Mouse (Mus musculus) sigmoid colon, adult 10 weeks (tissue): ENCODE measurements around the gene Olfr824. TPM values are rescaled to one million over a fixed set of nuclear protein-coding genes. Genes with fewer than 3 reads are reported as not detected.

Experiments
- polyA plus RNA-seq: library from polyadenylated mRNA; stranded (reverse); fragments of 350-450 nt; fragmentation: Illumina TruSeq; extraction: RNeasy Lipid Tissue Mini Kit (QIAGEN cat#74804); gene quantifications from one replicate; pipeline ENCODE4 v1.2.3, GENCODE M21; 2014; ENCODE audit warnings: low read depth, low replicate concordance

Gene Olfr824
- not detected for polyA plus RNA-seq

GRCm38 (mm10) chr10:130129900-130130299, at the start of gene Olfr824:
Gene Olfr824, minus strand, starts transcription at chr10:130130000.

DNA sequence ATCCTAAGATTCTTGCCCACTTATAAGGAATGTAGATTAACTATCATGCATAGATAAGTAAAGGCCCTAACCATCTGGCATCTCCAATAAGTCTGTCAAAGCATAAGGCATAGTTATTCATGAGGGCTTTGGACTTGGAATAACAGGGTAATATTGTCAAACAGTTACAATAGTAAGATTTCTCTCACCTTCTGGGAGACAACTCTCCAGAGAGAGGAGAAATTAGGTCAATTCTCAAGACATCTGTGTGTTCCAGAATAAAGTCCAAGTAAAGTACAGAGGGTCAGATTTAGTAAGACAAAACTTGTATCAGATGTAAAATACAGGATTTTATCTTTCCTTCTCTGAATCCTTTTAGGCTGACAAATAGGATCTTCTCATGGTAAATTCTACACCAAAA, 36.9 kb upstream of the Olfr824 start, which contains the start of gene Olfr825:
TSS of gene Olfr825 (minus strand) at position 101 of the 400 bp plus-strand sequence.

GRCm38 (mm10) chr10:130115283-130115682, 14.5 kb downstream of the Olfr824 start, which contains the start of gene Olfr823:
Gene Olfr823, minus strand, starts transcription at chr10:130115383.

Other genes with a start within 250 kb of the Olfr824 start
- gene Olfr815, start 224.1 kb downstream of the Olfr824 start, polyA plus RNA-seq, result not detected
- gene Olfr816, start 214.4 kb downstream of the Olfr824 start, polyA plus RNA-seq, result not detected
- not detected for gene Olfr818, start 180.9 kb downstream of the Olfr824 start, polyA plus RNA-seq
- not detected for gene Olfr819, start 162.7 kb downstream of the Olfr824 start, polyA plus RNA-seq
- gene Olfr247, start 153.9 kb downstream of the Olfr824 start, polyA plus RNA-seq, result not detected
- not detected for gene Gm10310, start 144.9 kb downstream of the Olfr824 start, polyA plus RNA-seq
- gene Olfr820, start 117.4 kb downstream of the Olfr824 start, polyA plus RNA-seq, result not detected
- not detected for gene Olfr821, start 99.7 kb downstream of the Olfr824 start, polyA plus RNA-seq
- gene Olfr822, start 58.8 kb downstream of the Olfr824 start, polyA plus RNA-seq, result not detected
- not detected for gene Olfr823, start 14.6 kb downstream of the Olfr824 start, polyA plus RNA-seq
- gene Olfr825, start 36.8 kb upstream of the Olfr824 start, polyA plus RNA-seq, result not detected
- gene Olfr826, start 54.2 kb upstream of the Olfr824 start, polyA plus RNA-seq, result not detected
- not detected for gene Olfr827, start 84.4 kb upstream of the Olfr824 start, polyA plus RNA-seq
- gene Neurod4, start 150.2 kb upstream of the Olfr824 start, polyA plus RNA-seq, result not detected
- gene Tespa1, start 192.9 kb upstream of the Olfr824 start, polyA plus RNA-seq, result 3.0 TPM